Mouse (Mus musculus) ES-E14 (cell line): ENCODE measurements around the gene Lyst.

Source experiments
- CHD2 ChIP-seq: IDR thresholded peaks from 2 replicates; pipeline ENCODE4 v1.6.1; 2014; ENCODE audit warnings: mild to moderate bottlenecking, low read depth, low read length, inconsistent platforms
- HCFC1 ChIP-seq: IDR thresholded peaks from 2 replicates; pipeline ENCODE4 v1.6.1; 2012; ENCODE audit warnings: low read length, inconsistent platforms, borderline replicate concordance; ENCODE audit not compliant: insufficient read depth
- MAFK ChIP-seq: IDR thresholded peaks from 2 replicates; pipeline ENCODE4 v1.6.1; 2014; ENCODE audit warnings: mild to moderate bottlenecking, low read depth, low read length, inconsistent platforms; ENCODE audit not compliant: insufficient read depth
- ZC3H11A ChIP-seq: IDR thresholded peaks from 2 replicates; pipeline ENCODE4 v1.6.1; 2012; ENCODE audit warnings: low read depth, mild to moderate bottlenecking, inconsistent platforms, low read length, borderline replicate concordance
- ZNF384 ChIP-seq: IDR thresholded peaks from 2 replicates; pipeline ENCODE4 v1.6.1; 2012; ENCODE audit warnings: low read depth, low read length, inconsistent platforms

- no peak for TF ChIP-seq ZNF384
- no peak for TF ChIP-seq ZC3H11A
- no peak for TF ChIP-seq MAFK
- no peak for TF ChIP-seq CHD2
- TF ChIP-seq HCFC1, result no peak
Measured at GRCm38 (mm10) chr13:13633746-13634145, 43.5 kb downstream of the Lyst start.
